Mouse (Mus musculus) neural tube, embryonic 11.5 days (tissue): ENCODE measurements around the gene Fam131c. TPM values are rescaled to one million over a fixed set of nuclear protein-coding genes. Genes with fewer than 3 reads are reported as not detected.
A peak's percentile ranks its signal among the peaks of the same experiment; 100 is the strongest.

Experiments
- ATAC-seq: fragments of 200-750 bp; cut with Nextera tagmentation; 2 replicates; pipeline ENCODE4 v1.8.0; 2017; ENCODE audit warnings: moderate number of reproducible peaks, mild to moderate bottlenecking, moderate TSS enrichment, moderate library complexity; ENCODE audit not compliant: insufficient read depth, low FRiP score, low TSS enrichment
- DNase-seq: peaks from one replicate; pipeline ENCODE4 v3.0.0-alpha.2; 2015; ENCODE audit warnings: low spot score
- H3K27ac ChIP-seq: fragments of 300-500 bp; sonication (generic); 2 replicates; pipeline ENCODE4 v1.5.1; 2014; ENCODE audit warnings: low read depth, mild to moderate bottlenecking, low read length
- H3K27me3 ChIP-seq: fragments of 300-500 bp; sonication (generic); 2 replicates; pipeline ENCODE4 v1.6.1; 2014; ENCODE audit warnings: mild to moderate bottlenecking, low read length, mixed read lengths; ENCODE audit not compliant: control insufficient read depth, insufficient read depth
- H3K36me3 ChIP-seq: fragments of 300-500 bp; sonication (generic); 2 replicates; pipeline ENCODE4 v1.6.1; 2014; ENCODE audit warnings: mild to moderate bottlenecking, low read length, moderate library complexity, mixed read lengths; ENCODE audit not compliant: control insufficient read depth, insufficient read depth
- H3K4me1 ChIP-seq: fragments of 300-500 bp; sonication (generic); 2 replicates; pipeline ENCODE4 v1.6.1; 2014; ENCODE audit warnings: low read length, mixed read lengths; ENCODE audit not compliant: control insufficient read depth, insufficient read depth
- H3K4me2 ChIP-seq: fragments of 300-500 bp; sonication (generic); 2 replicates; pipeline ENCODE4 v1.6.1; 2014; ENCODE audit warnings: low read depth, mild to moderate bottlenecking, moderate library complexity
- H3K4me3 ChIP-seq: fragments of 300-500 bp; sonication (generic); 2 replicates; pipeline ENCODE4 v1.5.1; 2014; ENCODE audit warnings: low read depth, low read length
- H3K9ac ChIP-seq: fragments of 300-500 bp; sonication (generic); 2 replicates; pipeline ENCODE4 v1.6.1; 2014; ENCODE audit warnings: mild to moderate bottlenecking, low read length
- H3K9me3 ChIP-seq: fragments of 300-500 bp; sonication (generic); 2 replicates; pipeline ENCODE4 v1.6.1; 2016; ENCODE audit warnings: low read length; ENCODE audit not compliant: control insufficient read depth
- WGBS: fragments of 180-500 bp; shearing (Covaris S2); extraction: QIAGEN DNeasy Blood & Tissue Kit; methylation state at CpG from one replicate; pipeline ENCODE4 v1.1.7; 2014; 5-methylcytosine and 5-hydroxymethylcytosine counted together
- polyA plus RNA-seq: library from polyadenylated mRNA; unstranded; fragments of >200 nt; fragmentation: Nextera tagmentation; extraction: Ambion mirVana; gene quantifications from 2 replicates; pipeline ENCODE4 v1.2.1, GENCODE M21; 2014

The Fam131c gene
- 0.34 and 0.85 TPM in 2 replicates for polyA plus RNA-seq

DNA sequence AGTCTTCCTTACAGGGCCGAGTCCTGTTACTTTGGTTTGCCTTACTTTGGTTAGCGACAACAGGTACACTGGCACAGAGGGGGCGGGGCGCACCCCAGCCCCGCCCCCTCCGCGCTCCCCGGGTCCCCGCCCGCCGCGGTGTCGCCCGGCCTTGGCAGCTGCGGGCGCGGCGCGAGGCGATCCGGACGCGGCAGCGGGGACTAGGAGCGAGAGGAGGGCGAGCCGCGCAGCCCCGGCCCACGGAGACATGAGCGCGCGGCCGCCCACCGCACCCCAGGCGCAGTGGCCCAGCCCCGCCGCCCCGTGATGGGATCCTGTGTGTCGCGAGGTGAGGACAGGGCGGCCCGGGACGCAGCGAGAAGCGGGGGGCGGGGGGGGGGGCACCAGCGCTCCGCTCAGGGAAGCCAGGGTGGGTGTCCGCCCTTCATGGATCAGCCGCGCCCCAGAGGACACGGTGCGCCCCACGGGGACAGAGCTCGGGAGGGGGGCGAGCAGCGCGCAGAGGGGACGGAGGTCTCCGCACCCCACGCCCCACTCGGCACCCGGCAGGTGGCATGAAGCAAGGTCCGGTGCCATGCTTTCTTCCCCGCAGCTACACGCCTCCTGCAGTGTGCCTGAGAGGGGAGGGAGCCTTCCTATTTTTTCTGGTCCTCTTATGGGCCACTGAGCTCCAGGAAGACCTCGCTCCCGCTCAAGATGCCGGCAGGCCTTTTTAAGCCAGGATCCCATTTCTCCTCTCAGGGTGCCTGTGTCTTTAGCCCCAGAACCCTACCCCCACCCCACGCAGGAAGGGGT, at the start of gene Fam131c:
Gene Fam131c (plus strand): TSS at position 224 of the 795 bp plus-strand sequence.
- WGBS = 1% methylated on average over 54 of the region's 71 CpGs
- H3K4me3 ChIP-seq = peak within 1 kb of the TSS; percentile 51
- H3K4me1 ChIP-seq = no peaks in the 10 kb centered on the region
- peak within 1 kb of the TSS; percentile 96 for H3K4me2 ChIP-seq
- H3K9me3 ChIP-seq = no peaks in the 10 kb centered on the region
- peaks cover 32% of the 10 kb centered on the region for H3K27me3 ChIP-seq
- H3K36me3 ChIP-seq = no peaks in the 10 kb centered on the region
- DNase-seq = peak; percentile 49
- H3K9ac ChIP-seq = peak within 1 kb of the TSS; percentile 71
- H3K27ac ChIP-seq = no peak within 1 kb of the TSS
- ATAC-seq = peak; percentile 40; the same call in 1 of the 2 replicates

DNA sequence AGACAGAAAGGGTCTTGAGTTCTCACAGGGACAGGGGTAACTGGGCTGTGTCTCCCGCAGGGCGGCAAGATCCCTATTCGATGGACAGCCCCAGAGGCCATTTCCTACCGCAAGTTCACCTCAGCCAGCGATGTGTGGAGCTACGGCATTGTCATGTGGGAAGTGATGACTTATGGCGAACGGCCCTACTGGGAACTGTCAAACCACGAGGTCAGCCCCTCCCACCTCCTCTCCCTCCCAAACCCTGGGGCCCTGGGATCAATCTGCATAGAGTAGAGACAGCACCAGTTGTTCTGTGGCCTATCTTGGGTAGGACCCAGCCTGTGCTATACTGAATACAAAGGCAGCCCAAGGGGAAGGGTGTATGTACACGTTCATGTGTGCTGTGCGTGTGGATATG, 45.5 kb upstream of the Fam131c start:
- no peaks in the 10 kb centered on the region for H3K27me3 ChIP-seq
- no peaks in the 10 kb centered on the region for H3K36me3 ChIP-seq
- WGBS = 78% methylated on average over 11 of the region's 11 CpGs

DNA sequence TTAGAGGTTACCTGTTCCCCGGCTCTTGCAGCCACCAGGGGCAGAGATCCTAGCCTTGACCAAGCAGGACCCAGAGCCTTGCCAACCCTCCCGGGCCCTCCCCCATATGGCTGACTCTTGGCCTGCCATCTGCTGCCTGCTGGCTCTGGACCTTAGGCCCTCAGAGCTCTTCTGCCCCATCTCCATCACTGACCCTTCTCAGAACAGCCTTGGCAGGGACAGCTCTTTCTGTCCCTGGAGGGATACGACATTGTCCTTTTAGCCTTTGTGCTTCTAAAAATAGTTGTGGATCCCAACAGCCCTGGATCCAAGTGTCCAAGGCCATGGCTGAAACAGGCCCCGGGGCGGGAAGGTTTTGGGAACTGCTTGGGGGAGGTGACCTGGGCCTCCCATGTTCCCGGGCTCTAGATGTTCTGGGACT, 43.2 kb upstream of the Fam131c start:
- H3K9me3 ChIP-seq = no peaks in the 10 kb centered on the region
- no peaks in the 10 kb centered on the region for H3K36me3 ChIP-seq
- no peak overlapping the region for H3K4me2 ChIP-seq
- H3K27ac ChIP-seq = no peak overlapping the region
- H3K4me1 ChIP-seq = no peaks in the 10 kb centered on the region
- H3K4me3 ChIP-seq = no peak overlapping the region
- DNase-seq (no peak), ATAC-seq (no peak)
- 90% methylated on average over 6 of the region's 6 CpGs for WGBS
- no peak overlapping the region for H3K9ac ChIP-seq
- no peaks in the 10 kb centered on the region for H3K27me3 ChIP-seq

More for the DNA sequence above, 45.5 kb upstream of the Fam131c start:
- DNase-seq (no peak), ATAC-seq (no peak)
- Histone ChIP-seq H3K4me1 (no peaks in the 10 kb centered on the region), H3K4me2 (no peak overlapping the region), H3K9ac (no peak overlapping the region), H3K27ac (no peak overlapping the region), H3K9me3 (no peaks in the 10 kb centered on the region), H3K4me3 (no peak overlapping the region)

DNA sequence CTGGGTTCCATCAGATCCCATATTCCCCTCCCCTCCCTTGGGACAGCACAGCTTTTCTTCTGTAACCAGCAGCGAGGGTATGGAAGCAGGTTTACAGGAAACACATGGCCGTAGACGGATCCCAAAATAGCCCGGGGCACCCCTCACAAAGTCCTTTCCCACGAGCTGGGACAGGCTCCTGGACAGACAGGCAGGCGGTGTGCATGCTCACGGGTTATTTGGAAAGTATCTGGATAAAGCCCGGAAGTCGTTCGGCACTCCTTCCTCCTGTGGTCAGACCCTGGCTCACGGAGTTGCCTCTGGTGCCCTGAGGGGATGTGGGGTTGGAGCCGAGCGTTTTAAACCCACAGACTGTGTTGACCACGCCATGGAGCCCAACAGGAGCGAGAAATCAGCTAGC, 42.4 kb upstream of the Fam131c start:
- Histone ChIP-seq H3K9me3 (no peaks in the 10 kb centered on the region), H3K27me3 (no peaks in the 10 kb centered on the region), H3K27ac (no peak overlapping the region), H3K9ac (no peak overlapping the region), H3K4me3 (no peak overlapping the region), H3K4me2 (no peak overlapping the region), H3K36me3 (no peaks in the 10 kb centered on the region), H3K4me1 (no peaks in the 10 kb centered on the region)
- DNase-seq = no peak
- WGBS = 80% methylated on average over 15 of the region's 15 CpGs
- ATAC-seq = no peak

DNA sequence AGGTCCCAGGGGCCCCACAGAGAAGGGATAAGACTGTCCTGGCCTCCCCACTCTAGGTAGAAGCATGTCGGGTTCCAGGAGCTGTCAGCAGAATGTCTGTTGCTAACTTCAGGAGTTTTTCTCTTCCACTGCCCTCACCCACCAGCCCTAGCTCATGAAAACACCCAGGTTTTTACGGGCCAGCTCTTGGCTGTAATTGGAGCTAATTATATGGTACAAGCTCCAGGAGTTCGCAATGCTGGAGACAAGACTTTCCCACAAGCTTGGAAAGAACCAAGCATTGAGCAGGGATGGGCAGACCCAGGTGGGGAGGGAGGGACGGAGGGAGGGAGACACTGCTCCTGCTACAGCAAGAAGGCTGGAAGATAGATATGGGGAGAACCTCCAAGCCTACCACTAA, 40.9 kb upstream of the Fam131c start:
- WGBS = 63% methylated on average over 4 of the region's 4 CpGs
- Histone ChIP-seq H3K9ac (no peak overlapping the region), H3K4me2 (no peak overlapping the region), H3K4me3 (no peak overlapping the region), H3K27ac (no peak overlapping the region), H3K4me1 (no peaks in the 10 kb centered on the region), H3K36me3 (no peaks in the 10 kb centered on the region), H3K9me3 (no peaks in the 10 kb centered on the region), H3K27me3 (no peaks in the 10 kb centered on the region)
- ATAC-seq = no peak
- no peak for DNase-seq

DNA sequence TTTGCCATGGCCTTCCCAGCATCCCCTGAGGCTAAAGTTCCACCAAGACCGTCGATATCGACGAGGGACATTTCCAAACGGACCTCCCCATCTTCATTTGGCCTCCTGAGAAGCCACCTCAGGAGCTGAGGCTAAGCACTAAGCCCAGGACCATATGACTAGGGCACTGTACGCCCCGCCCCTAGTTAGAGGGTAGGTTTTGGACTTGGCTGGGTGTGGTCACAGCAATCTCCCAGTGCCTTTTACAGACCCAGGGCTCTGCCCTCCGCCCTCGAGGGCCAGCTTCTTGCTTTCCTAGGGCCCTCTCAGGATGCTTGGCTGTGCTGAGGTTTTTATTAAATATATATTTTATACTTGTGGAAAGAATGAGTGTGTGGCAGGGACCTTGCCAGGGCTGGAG, 39.3 kb upstream of the Fam131c start:
- no peaks in the 10 kb centered on the region for H3K36me3 ChIP-seq
- H3K4me1 ChIP-seq = no peaks in the 10 kb centered on the region
- WGBS = 86% methylated on average over 9 of the region's 9 CpGs
- no peak overlapping the region for H3K4me3 ChIP-seq
- DNase-seq = no peak
- H3K9me3 ChIP-seq = no peaks in the 10 kb centered on the region
- H3K4me2 ChIP-seq = no peak overlapping the region
- no peak for ATAC-seq
- H3K9ac ChIP-seq = no peak overlapping the region
- no peaks in the 10 kb centered on the region for H3K27me3 ChIP-seq
- H3K27ac ChIP-seq = no peak overlapping the region

DNA sequence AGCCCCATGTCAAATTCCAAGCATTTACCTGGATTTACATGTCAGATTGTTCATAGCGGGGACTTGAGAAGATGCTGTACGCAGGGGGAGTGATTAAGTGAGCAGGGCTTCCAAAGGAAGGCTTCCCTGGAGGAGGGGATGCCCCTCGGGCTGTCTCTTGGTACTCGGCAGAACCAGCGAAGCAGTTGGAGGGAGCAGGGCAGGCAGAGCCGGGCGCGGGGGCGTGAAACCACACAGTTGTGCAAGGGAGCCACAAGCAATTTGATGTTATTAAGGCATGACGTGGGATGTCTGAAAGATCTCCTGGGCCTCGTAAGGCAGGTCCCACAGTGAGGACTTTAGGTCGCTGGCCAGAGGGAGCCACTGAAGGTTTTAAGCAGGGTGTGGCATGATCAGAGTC, 38.1 kb upstream of the Fam131c start:
- Histone ChIP-seq H3K27ac (no peak overlapping the region), H3K9me3 (no peaks in the 10 kb centered on the region), H3K4me2 (no peak overlapping the region), H3K36me3 (no peaks in the 10 kb centered on the region), H3K4me1 (peaks cover 5% of the 10 kb centered on the region; the same call in 1 of the 2 replicates), H3K27me3 (no peaks in the 10 kb centered on the region), H3K4me3 (no peak overlapping the region), H3K9ac (no peak overlapping the region)
- no peak for ATAC-seq
- no peak for DNase-seq
- WGBS = 72% methylated on average over 12 of the region's 12 CpGs

DNA sequence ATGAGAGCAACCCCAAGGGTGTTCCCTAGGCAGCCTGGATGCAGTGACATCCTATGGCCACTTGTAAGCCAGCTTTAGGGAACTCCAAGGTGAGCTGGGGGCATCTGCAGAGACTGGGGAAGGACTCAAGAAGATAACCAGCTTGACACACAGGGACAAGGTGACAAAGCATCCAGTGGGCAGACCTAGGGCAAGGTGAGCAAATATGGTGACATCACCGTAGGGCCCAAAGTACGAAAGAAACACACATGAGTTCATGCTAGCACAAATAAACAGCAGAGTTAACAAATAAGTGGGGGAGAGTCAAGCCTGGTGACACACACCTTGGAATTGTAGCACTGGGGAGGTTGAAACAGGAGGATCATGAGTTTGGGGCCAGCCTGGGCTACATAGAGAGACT, 36.6 kb upstream of the Fam131c start:
- Histone ChIP-seq H3K27ac (no peak overlapping the region), H3K9me3 (no peaks in the 10 kb centered on the region), H3K4me1 (peaks cover 14% of the 10 kb centered on the region), H3K36me3 (no peaks in the 10 kb centered on the region), H3K9ac (no peak overlapping the region), H3K27me3 (no peaks in the 10 kb centered on the region), H3K4me3 (no peak overlapping the region), H3K4me2 (no peak overlapping the region)
- WGBS = 93% methylated on average over 2 of the region's 2 CpGs
- ATAC-seq (no peak), DNase-seq (no peak)

DNA sequence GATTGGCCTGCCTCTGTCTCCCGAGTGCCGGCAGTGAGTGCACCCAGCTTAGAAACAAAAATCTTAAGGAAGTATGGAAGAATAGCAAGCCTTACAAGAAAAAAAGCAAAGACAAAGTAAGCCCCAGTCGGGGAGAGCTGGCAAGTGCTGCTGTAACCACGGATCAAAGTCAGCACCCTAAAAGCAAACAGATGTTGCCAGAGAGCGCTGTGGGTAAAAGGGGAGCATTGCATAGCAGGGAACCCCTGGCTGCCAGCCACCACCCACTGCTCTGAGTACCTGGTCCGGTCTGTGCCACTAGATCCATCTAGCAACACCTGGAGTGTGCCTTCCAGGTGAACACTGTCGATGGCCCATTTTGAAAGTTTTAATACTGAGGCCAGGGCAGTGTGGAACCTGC, 35.8 kb upstream of the Fam131c start:
- DNase-seq (no peak), ATAC-seq (no peak)
- no peak overlapping the region for H3K9ac ChIP-seq
- H3K27me3 ChIP-seq = no peaks in the 10 kb centered on the region
- H3K4me3 ChIP-seq = no peak overlapping the region
- H3K4me2 ChIP-seq = no peak overlapping the region
- no peak overlapping the region for H3K27ac ChIP-seq
- WGBS = 82% methylated on average over 7 of the region's 7 CpGs
- no peaks in the 10 kb centered on the region for H3K36me3 ChIP-seq
- H3K9me3 ChIP-seq = no peaks in the 10 kb centered on the region
- peaks cover 14% of the 10 kb centered on the region for H3K4me1 ChIP-seq
